Mouse (Mus musculus): ENCODE data around the gene Erp44.

Erp44 gene

GRCm38 (mm10) chr4:48239046-48239445, 40.3 kb downstream of the Erp44 start:
- no peak for DNase-seq (ENCODE audit: low read depth)

- no peak for DNase-seq (ENCODE audit: low read depth)
These were observed 42.6 kb downstream of the Erp44 start for GRCm38 (mm10) chr4:48236721-48237120.

GRCm38 (mm10) chr4:48226800-48227199, 52.6 kb downstream of the Erp44 start:
- DNase-seq (ENCODE audit: low read depth), result no peak

GRCm38 (mm10) chr4:48225604-48226003, 53.8 kb downstream of the Erp44 start:
- DNase-seq (ENCODE audit: low read depth), result peak; percentile 77

GRCm38 (mm10) chr4:48225173-48225572, 54.2 kb downstream of the Erp44 start:
- DNase-seq (ENCODE audit: low read depth), result peak; percentile 79

GRCm38 (mm10) chr4:48203564-48203963, 75.8 kb downstream of the Erp44 start:
- DNase-seq (ENCODE audit: low read depth), result no peak

GRCm38 (mm10) chr4:48198447-48198846, 80.9 kb downstream of the Erp44 start:
- DNase-seq (ENCODE audit: low read depth), result no peak

GRCm38 (mm10) chr4:48197925-48198324, 81.4 kb downstream of the Erp44 start:
- peak; percentile 5 for DNase-seq (ENCODE audit: low read depth)

GRCm38 (mm10) chr4:48182115-48182806, 97.1 kb downstream of the Erp44 start:
- DNase-seq (ENCODE audit: low read depth), result no peak

- DNase-seq (ENCODE audit: low read depth), result no peak
These were observed 98.0 kb downstream of the Erp44 start for GRCm38 (mm10) chr4:48181366-48181765.

- no peak for DNase-seq (ENCODE audit: low read depth)
These were observed 98.4 kb downstream of the Erp44 start for GRCm38 (mm10) chr4:48180922-48181321.

- no peak for DNase-seq (ENCODE audit: low read depth)
These were observed 103.7 kb downstream of the Erp44 start for GRCm38 (mm10) chr4:48175666-48176065.

GRCm38 (mm10) chr4:48163851-48164250, 115.5 kb downstream of the Erp44 start:
- DNase-seq (ENCODE audit: low read depth), result no peak

- no peak for DNase-seq (ENCODE audit: low read depth)
These were observed 119.0 kb downstream of the Erp44 start for GRCm38 (mm10) chr4:48160386-48160785.

- no peak for DNase-seq (ENCODE audit: low read depth)
These were observed 123.5 kb downstream of the Erp44 start for GRCm38 (mm10) chr4:48155864-48156263.

GRCm38 (mm10) chr4:48153229-48153628, 126.1 kb downstream of the Erp44 start:
- DNase-seq (ENCODE audit: low read depth), result no peak

- DNase-seq (ENCODE audit: low read depth), result no peak
These were observed 129.9 kb downstream of the Erp44 start for GRCm38 (mm10) chr4:48149492-48149891.
